Comparison of ENCODE assay signal across 19 mouse cellular contexts in the genomic region with DNA sequence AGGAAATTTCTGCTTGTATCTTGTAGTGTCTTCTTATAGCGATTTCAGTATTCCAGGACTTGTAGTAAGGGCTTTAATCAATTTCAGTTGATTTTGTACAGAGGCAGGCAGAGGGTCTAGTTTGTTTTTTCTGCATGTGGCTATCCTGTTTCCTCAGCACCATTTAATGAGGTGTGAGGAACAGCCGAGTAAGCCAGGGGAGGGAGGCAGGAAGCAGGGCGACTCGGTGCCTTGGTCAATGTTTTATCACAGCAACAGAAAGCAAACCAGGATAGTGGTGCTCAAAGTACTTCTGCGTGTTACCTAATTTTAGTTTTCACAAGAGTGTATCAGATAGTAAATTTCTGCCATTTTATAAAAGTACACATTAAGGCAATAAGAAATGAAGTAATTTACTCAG.
"Had no signal": no experiment of that assay in that cellular context is flagged by ENCODE, and none has a peak within 500 bp of the region (broad histone marks: within the 10 kb centered on the region; RNA-seq: fewer than 3 reads in every experiment).

No protein-coding gene starts in this region.

- H3K27me3 ChIP-seq: lung, embryonic 15.5 days; midbrain, embryonic 12.5 days; neural tube, embryonic 13.5 days; neural tube, embryonic 15.5 days had no signal

- H3K4me2 ChIP-seq: lung, embryonic 15.5 days; midbrain, embryonic 12.5 days; neural tube, embryonic 13.5 days; neural tube, embryonic 15.5 days had no signal

- H3K4me1 ChIP-seq: neural tube, embryonic 15.5 days had no signal

- H3K36me3 ChIP-seq: lung, embryonic 15.5 days; midbrain, embryonic 12.5 days; neural tube, embryonic 13.5 days; neural tube, embryonic 15.5 days had no signal

- DNase-seq: lung, adult 18-20 months; lung, postnatal 4 days; midbrain, embryonic 14.5 days; retina, postnatal 1 day; right cerebral cortex, adult 18-20 months; right cerebral cortex, postnatal 25 days; right cerebral cortex, postnatal 4 days; spleen, adult 18-20 months; thymus, adult 18-20 months; thymus, postnatal 14 days; thymus, postnatal 36 days had no signal

- ATAC-seq: lung, postnatal 0 days; midbrain, embryonic 16.5 days had no signal

- H3K27ac ChIP-seq: lung, embryonic 15.5 days; midbrain, embryonic 10.5 days; midbrain, embryonic 12.5 days; neural tube, embryonic 13.5 days; neural tube, embryonic 15.5 days had no signal

- H3K4me3 ChIP-seq: lung, embryonic 15.5 days; midbrain, embryonic 10.5 days; midbrain, embryonic 12.5 days; myocyte; neural tube, embryonic 13.5 days; neural tube, embryonic 15.5 days had no signal

- H3K9me3 ChIP-seq: lung, embryonic 15.5 days; midbrain, embryonic 10.5 days; midbrain, embryonic 12.5 days; neural tube, embryonic 13.5 days; neural tube, embryonic 15.5 days had no signal

- H3K9ac ChIP-seq: lung, embryonic 15.5 days; midbrain, embryonic 12.5 days; neural tube, embryonic 13.5 days; neural tube, embryonic 15.5 days had no signal
